Mouse (Mus musculus): Measurements from ENCODE around the gene Tor1b.
"Not testable (repeated sequence)": the region's sequence is repeated elsewhere in the genome, so short reads cannot be mapped to it uniquely, and the experiment has no call there.

Gene Tor1b

GRCm38 (mm10) chr2:30931922-30932321, 20.8 kb upstream of the Tor1b start:
- DNase-seq (ENCODE audit: low spot score): no peak

DNA sequence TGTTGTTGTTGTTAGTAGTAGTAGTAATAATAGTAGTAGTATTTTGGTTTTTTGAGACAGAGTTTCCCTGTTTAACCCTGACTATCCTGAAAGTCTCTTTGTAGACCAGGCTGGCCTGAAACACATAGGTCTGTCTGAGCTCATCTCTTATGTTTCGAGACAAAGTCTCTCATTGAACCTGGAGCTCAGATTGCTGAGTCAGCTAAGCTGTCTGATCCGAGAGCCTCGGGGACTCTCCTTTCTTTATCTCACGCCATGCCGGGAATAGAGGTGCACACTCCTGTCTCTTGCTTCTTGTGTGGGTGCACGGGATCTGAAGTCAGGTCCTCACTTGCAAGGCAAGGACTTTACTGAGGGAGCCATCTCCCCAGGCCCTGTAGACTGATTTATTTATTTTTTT, 19.7 kb upstream of the Tor1b start:
- no peak for DNase-seq (ENCODE audit: low spot score)

- peak; percentile 48 for DNase-seq (ENCODE audit: low spot score)
Measured at GRCm38 (mm10) chr2:30933917-30934450, 18.8 kb upstream of the Tor1b start.

GRCm38 (mm10) chr2:30936808-30937207, 16.0 kb upstream of the Tor1b start:
- no peak for DNase-seq (ENCODE audit: low spot score)

DNA sequence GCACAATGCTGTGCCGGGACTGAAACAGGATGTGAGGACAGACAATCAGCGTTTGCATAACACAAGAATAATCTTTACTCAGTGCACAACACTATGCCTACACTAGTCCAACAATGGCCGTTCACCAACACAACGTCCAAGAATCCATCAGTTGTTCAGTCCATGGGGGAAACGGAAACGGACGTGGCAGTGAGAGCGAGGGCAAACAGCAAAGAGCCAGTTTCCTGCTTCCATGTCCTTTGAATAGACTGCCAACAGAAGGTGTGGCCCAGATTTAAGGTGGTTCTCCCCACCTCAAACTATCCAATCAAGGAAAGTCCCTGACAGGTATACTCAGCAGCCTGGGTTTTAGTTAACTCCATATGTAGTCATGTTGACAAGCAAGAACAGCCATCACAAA, 15.0 kb upstream of the Tor1b start:
- no peak for DNase-seq (ENCODE audit: low spot score)

DNA sequence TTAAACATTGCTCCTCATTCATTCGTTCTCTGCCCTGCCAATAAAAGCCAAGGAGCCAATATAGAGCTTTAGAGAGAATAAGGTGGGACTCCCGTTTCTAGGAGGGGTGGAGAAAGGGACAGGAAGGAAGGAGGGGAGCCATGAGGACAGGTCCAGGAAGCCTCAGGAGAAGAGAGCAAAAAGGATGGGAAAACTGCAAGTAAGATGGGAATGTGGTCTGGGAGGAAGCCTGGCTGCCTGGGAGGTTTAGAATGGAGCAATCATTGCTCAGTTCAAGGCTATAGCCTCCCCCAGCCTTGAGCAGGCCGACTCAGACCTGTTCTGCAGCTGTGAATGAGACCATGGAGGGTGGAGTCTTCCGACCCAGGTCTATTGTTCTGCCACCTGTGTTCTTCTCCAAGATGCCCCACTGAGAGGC, 14.2 kb upstream of the Tor1b start:
- no peak for DNase-seq (ENCODE audit: low spot score)

DNA sequence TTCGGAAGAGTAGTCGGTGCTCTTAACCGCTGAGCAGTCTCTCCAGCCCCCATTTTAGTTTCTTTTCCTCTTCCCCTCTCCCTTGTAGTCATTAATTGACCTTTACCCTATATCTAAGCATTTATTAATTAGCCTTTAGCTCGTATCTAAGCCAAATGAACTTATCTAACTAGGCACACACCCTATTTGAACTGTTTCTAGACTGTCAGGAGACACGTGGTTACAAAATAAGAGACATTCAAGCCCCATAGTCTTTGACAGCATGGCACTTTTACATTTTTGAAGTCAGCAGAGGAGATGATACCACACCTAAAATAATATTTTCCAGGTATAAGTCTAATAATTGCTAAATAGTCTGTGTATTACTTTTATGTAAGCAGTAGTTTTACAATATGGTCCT, 11.2 kb upstream of the Tor1b start:
- no peak for DNase-seq (ENCODE audit: low spot score)

- DNase-seq (ENCODE audit: low spot score): not testable (repeated sequence)
Measured at GRCm38 (mm10) chr2:30942116-30942515, 10.6 kb upstream of the Tor1b start.

GRCm38 (mm10) chr2:30942603-30943011, 10.2 kb upstream of the Tor1b start:
- DNase-seq (ENCODE audit: low spot score): peak; percentile 48

GRCm38 (mm10) chr2:30952457-30952823, 319 bp upstream of the Tor1b start:
- DNase-seq (ENCODE audit: low spot score): no peak

DNA sequence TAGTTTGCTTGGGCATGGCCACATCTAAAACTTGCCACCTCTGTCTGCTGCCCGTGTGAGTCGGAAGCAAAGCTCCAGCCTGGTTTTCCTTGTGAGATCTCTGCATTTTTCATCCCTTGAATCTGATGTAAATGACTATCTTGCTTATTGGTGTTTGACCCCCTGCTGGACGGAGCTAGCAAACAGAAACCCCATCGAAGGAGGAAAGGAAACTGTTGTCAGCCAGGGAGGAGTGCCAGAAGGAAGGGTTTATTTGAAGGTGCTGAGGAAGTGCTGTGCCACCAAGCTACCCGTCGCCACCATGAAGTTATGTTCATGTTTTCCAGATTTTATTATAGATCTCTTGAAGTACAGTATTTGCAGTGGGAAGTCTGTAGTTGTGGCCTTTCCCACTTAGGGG, 2.0 kb downstream of the Tor1b start:
- DNase-seq (ENCODE audit: low spot score): no peak

DNA sequence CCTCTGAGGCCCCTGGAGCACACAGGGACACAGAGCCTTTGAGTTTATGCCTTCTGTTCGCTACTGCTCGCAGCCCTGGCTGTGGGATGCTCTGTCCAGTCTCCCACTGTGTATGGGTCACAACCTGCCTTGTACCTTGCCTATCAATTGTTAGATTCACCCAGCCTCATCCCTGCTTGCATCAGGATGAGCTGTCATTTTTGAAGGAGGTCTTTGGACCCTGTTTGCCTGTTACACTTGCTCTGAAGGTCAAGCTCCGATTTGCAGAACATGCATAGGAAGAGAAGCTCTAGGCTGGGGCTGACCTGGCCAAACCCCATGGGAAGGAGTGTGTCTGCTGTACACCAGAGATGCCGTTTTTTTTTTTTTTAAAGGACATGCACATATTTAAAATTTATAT, 4.8 kb downstream of the Tor1b start:
- DNase-seq (ENCODE audit: low spot score): no peak

GRCm38 (mm10) chr2:30958726-30959125, 6.0 kb downstream of the Tor1b start:
- no peak for DNase-seq (ENCODE audit: low spot score)

DNA sequence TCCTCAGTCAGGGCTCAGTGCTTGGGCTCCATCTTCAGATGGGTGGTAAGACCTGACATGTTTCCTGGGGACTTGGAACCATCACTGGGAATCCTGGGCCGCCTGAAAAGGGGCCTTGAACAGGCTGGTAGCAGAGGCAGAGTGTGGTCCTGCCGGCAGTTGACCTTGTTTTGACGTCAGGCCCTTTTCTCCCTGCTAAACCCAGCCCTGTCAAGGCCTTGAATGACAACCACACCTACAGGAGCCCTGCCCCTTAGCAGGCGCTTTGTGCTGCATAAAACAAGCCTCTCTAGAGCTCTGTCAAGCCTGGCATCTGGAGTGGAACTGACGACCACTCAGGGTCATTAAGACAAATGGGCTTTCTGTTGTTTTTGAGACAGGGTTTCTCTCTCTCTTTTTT, 7.1 kb downstream of the Tor1b start:
- DNase-seq (ENCODE audit: low spot score): no peak

- DNase-seq (ENCODE audit: low spot score): no peak
Measured at GRCm38 (mm10) chr2:30962570-30963254, 10.0 kb downstream of the Tor1b start.

- DNase-seq (ENCODE audit: low spot score): no peak
Measured at GRCm38 (mm10) chr2:30965627-30966026, 12.9 kb downstream of the Tor1b start.

- no peak for DNase-seq (ENCODE audit: low spot score)
Measured at GRCm38 (mm10) chr2:30966826-30967225, 14.1 kb downstream of the Tor1b start.

- peak; percentile 81 for DNase-seq (ENCODE audit: low spot score)
Measured at GRCm38 (mm10) chr2:30967352-30968327, 14.9 kb downstream of the Tor1b start, which contains the start of gene Tor1a. Gene Tor1a (minus strand): TSS chr2:30967933.

DNA sequence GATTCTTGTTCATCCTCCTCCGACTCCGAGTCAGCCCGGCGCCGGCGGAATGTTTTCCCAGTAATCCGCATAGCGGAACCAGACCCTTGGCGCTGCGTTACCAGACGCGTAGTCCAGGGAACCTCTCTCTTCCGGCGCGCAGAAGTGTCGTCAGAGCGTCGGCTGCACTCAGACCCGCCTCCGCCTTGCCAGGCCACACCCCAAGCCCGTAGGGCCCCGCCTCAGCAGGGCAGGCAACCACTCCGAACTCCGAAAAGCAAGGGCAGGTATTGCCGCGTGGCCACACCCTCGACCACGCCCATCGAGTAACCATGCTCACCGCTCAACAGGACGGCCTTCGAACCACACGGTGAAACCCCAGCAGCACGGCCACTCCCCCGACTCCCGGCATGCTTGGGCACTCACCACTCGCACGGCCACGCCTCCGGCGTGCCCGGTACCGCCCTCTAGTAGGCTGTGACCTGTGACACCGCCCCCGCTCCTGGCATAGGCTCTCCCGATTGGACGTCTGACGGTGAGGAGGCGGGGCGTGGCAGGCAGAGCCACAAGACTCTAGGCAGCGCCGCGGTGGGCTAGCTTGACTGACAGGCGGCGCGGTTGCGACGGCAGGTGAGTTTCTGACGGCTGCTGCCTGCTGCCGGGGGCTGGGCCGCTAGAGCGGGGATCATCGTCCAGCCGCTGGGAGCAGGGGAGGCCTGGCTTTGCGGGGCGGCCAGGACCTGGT, 29.2 kb downstream of the Tor1b start, which contains the start of the genes BC005624 and Usp20:
TSS of gene BC005624 (minus strand) at position 412 of the 724 bp plus-strand sequence.
TSS of gene Usp20 (plus strand) at position 490 of the 724 bp plus-strand sequence.
- DNase-seq (ENCODE audit: low spot score): peak; percentile 100

GRCm38 (mm10) chr2:30983024-30983423, 30.3 kb downstream of the Tor1b start:
- DNase-seq (ENCODE audit: low spot score): no peak

GRCm38 (mm10) chr2:30985111-30986020, 32.6 kb downstream of the Tor1b start:
- peak; percentile 51 for DNase-seq (ENCODE audit: low spot score)
